18 mouse cellular contexts compared by ENCODE assay signal in genomic region chr15:96999401-96999800, GRCm38 (mm10). TPM values are rescaled to one million over a fixed set of nuclear protein-coding genes. Genes with fewer than 3 reads are reported as not detected.
A peak's percentile ranks its signal among the peaks of the same experiment; 100 is the strongest.
DNase-seq lines count a peak whose midpoint lies in the region.
"Had no signal": no experiment of that assay in that cellular context is flagged by ENCODE, and none has a peak within 500 bp of the region (broad histone marks: within the 10 kb centered on the region; RNA-seq: fewer than 3 reads in every experiment).

No protein-coding gene starts in this region.

- DNase-seq in frontal cortex, postnatal 36 days (ENCODE audit: low spot score in 2 of 2) = peak; percentile 1 to 24
- no peak for DNase-seq in frontal cortex, postnatal 25 days (ENCODE audit: low spot score in 2 of 2)
- peak; percentile 2 to 8 for DNase-seq in left cerebral cortex, adult 18-20 months (ENCODE audit: low spot score in 2 of 2)
- DNase-seq in left cerebral cortex, postnatal 4 days = no peak
- peak; percentile 70 for DNase-seq in brain, adult 2 months (ENCODE audit: low read depth, low spot score)
- no peak for DNase-seq in limb, embryonic 10.5 days (ENCODE audit: low spot score)
- no peak for DNase-seq in adrenal gland, adult 18-20 months (ENCODE audit: low spot score in 2 of 2)
- no peak for DNase-seq in retina, postnatal 1 day
- DNase-seq: adrenal gland, postnatal 14 days; gastrocnemius, postnatal 10 days; kidney, adult 11 months; kidney, postnatal 4 days; lung, adult 18-20 months; thymus, postnatal 25 days had no signal

- H3K9me3 ChIP-seq in limb, embryonic 10.5 days (replicated peaks) = no peaks in the 10 kb centered on the region
- H3K9me3 ChIP-seq: neural tube, embryonic 12.5 days had no signal

- peaks cover 55% of the 10 kb centered on the region for H3K4me1 ChIP-seq in limb, embryonic 10.5 days
- H3K4me1 ChIP-seq: neural tube, embryonic 12.5 days had no signal

- no peaks in the 10 kb centered on the region for H3K27me3 ChIP-seq in limb, embryonic 10.5 days (ENCODE audit: low read depth, poor library complexity, severe bottlenecking)
- H3K27me3 ChIP-seq: neural tube, embryonic 12.5 days had no signal

- 91% methylated on average over 12 of the region's 12 CpGs for WGBS in limb, embryonic 10.5 days

- peaks cover 54% of the 10 kb centered on the region for H3K36me3 ChIP-seq in limb, embryonic 10.5 days
- H3K36me3 ChIP-seq: neural tube, embryonic 12.5 days had no signal

- intact Hi-C loops in left cerebral cortex, postnatal 4 days (cut with DNase I) = no loop called here

- H3K27ac ChIP-seq in limb, embryonic 10.5 days = peak overlapping the region; percentile 91
- H3K27ac ChIP-seq: neural tube, embryonic 12.5 days had no signal

- H3K4me3 ChIP-seq in limb, embryonic 10.5 days = no peak overlapping the region
- H3K4me3 ChIP-seq: neural tube, embryonic 12.5 days had no signal

RNA-seq across cellular contexts. Expression of gene Slc38a4, which starts 56.4 kb away (rescaled TPM):
- under 1 TPM; 0.74 to 0.84 TPM for total RNA-seq in left cerebral cortex, adult 18-20 months (2021)
- 1 to 10 TPM; 2.8 to 3.1 TPM for total RNA-seq in left cerebral cortex, postnatal 4 days (2021)
- 77.5 and 88.3 TPM in 2 replicates for polyA plus RNA-seq in limb, embryonic 10.5 days (2016; fragmentation: Nextera tagmentation; extraction: Ambion mirVana)
- total RNA-seq in adrenal gland, adult 18-20 months (2021) = 1 to 10 TPM; 2.5 to 3.9 TPM
- total RNA-seq: common myeloid progenitor, adult 5-6 weeks; hematopoietic stem cell, adult 5-6 weeks; megakaryocyte-erythroid progenitor cell, adult 5-6 weeks had no signal

Comparison
In these comparisons a context has a peak if more than half of its experiments do, and no peak if none do; other contexts are left out.
1. DNase-seq: peak in frontal cortex, postnatal 36 days (2 of 2), left cerebral cortex, adult 18-20 months (2 of 2) and brain, adult 2 months (single experiment); none in frontal cortex, postnatal 25 days (0 of 2), left cerebral cortex, postnatal 4 days (single experiment), limb, embryonic 10.5 days (single experiment), adrenal gland, adult 18-20 months (0 of 2) and retina, postnatal 1 day (single experiment).